Mouse (Mus musculus) c-Kit-positive CD71-positive TER-119-positive erythroid progenitor cells, embryonic 14.5 days (primary cell): ENCODE measurements around the gene Tmem163.

Experiments used
- DNase-seq: peaks from one replicate; pipeline ENCODE4 v3.0.0-alpha.2; 2013; ENCODE audit warnings: low spot score

Gene Tmem163

DNA sequence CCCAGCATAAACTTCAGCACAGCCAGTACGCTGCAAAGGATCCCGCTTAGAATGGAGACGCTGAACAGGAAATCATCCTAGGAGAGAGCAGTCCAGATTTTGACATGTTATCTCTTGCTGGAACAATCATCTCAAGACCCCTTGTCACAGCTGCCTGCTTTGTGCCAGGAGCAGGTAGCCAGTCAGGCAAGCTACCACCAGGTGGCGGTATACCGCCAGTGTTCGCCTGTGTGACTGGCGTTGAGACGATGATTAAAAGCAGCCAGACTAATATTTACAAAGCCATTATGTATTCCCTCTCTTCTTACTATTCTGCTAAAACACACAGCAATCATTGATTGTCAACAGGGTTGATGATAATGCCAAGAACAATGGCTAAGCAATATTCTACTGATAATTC, 179.1 kb downstream of the Tmem163 start:
- DNase-seq: peak; percentile 47

DNA sequence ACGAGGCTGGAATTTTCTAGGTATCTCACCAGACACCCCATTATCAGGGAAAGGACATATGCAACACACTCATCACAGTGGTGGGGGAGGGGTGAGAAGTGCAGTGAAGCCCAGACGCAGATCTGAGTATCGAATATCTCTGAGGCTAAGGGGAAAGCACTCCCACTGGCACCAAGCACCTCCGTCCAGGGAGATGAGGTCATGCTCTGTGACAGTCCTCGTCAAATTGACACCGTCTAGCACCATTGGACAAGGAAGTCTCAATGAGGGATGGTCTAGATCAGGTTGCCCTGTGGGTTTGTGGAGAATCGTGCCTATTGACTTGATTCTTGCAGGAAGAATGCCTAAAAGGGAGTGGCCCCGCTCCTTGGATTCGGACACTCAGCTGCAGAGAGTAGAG, 180.6 kb downstream of the Tmem163 start:
- DNase-seq: no peak

DNA sequence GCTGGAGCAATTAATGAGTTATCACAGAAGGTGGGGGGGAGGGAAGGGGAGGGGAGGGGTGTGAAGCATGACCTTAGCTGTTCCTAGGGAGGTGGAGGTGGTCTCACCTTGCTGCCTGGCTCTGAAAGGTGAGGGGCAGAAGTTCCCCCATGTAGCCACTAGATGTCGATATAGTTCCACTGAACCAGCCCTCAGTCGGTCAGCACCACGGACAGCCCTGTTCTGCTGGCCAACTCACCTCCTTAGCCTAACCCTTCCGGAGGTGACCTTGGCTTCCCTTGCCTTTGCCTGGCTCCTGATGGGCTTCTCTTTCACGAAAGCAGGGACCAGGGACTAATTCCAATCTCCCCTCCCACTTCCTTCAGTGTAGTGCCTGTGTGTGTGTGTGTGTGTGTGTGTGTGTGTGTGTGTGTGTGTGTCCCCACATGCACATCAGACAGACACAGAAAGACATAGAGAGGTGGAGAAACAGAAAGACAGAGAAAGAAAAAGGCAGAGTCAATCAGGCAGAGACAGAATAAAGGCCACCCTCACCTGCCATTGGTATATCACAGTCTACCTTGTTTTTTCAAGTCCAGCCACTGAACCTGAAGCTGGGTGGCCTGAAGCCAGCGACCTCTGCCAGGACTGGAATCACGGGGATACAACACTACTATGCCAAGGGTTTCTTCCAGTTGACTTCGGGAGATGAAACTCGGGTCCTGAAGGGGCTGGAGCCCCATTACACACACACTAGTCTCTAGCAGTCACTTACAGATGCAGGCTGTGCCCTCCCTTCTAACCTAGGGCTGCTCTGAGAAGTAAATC, 182.4 kb downstream of the Tmem163 start:
- peak; percentile 25 for DNase-seq

DNA sequence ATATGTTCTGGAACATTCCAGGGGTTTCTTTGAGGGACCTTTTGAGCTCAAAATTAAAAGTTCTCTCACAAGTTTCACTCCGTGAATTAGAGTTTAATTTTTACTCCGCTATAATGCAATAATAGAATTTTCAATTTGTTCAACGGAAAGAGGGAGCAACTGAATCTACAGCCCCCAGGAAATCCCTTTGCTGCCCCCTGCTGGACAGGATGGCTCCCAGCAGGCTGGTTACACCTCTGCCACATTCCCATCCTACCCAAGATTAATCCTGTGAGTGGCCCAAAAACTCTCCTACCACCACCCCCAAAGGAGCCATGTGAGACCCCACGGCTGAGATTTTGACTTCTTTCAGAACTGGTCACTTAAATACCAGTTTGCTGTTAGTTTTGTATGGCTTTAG, 192.2 kb downstream of the Tmem163 start:
- DNase-seq: peak; percentile 30

DNA sequence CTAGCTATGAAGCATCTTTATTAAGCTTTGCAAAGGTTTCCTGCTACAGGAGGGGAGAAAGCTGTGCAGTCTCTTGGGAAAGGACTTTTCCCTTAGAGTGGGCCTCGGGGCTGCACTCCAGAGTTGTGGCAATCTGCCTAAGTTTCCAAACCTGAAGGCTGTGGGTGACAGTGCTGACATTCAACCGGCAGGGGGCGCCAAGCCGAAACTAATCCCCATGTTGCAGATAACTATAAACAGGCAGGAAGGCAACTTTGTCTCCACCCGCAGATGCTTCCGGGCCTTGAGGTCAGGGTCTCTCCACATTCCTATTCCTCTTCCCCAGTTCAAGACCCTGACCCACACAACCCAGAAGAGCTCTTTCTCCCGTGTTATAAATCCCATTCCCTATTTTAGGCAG, 194.5 kb downstream of the Tmem163 start:
- peak; percentile 40 for DNase-seq

DNA sequence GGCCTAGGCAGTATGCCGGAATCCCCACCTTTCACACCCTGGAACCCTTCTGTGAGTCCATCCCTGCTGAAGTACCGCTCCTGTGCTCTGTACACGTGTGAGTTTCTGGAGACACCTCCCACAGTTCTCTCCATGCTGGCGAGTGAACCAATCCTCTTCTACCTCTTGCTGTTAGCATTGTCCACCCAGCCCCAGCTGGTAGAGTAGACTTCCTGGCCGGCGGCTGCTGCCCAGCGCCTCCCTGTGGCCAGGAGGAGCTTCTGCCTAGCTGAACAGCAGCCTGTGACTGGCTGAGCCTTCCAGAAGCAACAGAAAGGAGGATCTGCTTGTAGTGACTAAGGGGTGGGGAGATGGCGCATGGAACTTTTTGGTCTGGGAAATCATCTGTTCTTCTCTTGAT, 195.2 kb downstream of the Tmem163 start:
- DNase-seq: no peak

DNA sequence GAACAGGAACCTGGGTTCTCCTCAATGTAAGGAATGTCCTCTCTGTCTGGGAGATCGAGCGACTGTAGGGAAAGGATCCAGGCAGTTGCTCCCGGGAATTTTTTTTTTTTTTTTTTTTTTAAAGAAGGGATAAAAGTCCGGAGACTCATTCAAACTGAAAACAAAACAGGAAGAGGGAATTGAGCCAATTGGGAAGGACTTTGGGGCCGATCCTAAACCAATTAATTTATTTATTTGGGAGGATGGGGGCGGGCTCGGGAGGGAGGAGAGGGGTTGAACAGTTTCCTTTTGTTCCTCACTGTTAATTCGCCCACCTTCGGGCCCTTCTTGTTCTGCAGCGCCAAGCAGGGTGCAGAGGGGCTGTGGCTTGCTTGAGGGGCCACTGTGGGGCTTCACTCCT, 196.4 kb downstream of the Tmem163 start:
- no peak for DNase-seq

DNA sequence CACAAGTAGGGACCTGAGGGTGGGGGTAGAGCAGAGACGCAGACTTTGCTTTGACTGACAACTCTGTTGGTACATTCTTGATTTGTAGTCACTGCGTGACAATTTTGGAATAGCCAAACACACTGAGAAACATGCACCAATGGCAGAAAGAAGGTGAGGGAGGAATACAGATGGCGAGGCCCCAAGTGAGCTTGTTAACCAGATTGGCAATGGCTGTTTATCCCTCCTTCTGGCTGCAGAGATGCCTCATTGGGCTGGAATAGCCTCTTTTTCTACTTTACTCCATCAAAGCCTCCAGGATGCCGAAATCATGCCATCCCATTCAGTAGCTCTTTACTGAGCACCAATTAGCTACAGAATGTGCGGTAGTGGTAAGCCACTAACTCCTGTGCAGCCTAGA, 203.6 kb downstream of the Tmem163 start:
- no peak for DNase-seq

DNA sequence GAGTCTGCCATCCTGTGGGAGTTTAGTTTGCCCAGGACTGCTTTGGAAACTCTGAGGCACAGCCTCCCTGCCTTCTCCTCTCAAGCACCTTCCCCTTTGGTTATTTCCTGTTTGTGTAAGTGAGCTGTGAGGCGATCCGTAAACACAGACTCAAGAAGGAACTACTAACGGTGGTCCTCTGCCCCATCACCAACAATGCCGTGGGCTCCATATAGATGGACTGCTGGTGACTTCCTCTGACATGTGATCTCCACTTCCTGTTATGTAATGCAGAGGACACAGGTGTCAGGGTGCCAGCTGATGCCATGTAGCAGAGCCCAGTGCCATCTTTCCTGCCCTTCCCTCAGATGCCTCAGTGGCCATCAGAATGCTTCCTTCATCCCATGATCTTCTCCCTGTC, 209.2 kb downstream of the Tmem163 start:
- DNase-seq: no peak

DNA sequence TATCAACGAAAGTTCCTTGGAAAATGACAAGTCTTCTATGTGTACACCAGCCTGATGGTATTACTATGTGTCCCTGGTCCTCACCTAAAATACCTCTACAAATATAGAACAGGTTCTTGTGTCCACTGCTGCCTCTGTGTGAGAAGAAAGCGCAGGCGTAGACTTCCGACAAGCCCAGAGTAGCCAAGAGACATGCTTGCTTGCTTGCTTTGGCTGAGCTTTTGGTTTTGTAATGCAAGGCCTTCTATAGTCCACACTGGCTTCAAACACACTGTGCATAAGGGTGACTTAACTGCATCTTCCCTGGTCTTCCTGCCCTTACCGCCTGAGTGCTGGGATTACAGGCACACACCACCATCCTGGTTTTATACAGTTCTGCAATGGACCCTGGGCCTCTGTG, 212.1 kb downstream of the Tmem163 start:
- no peak for DNase-seq

DNA sequence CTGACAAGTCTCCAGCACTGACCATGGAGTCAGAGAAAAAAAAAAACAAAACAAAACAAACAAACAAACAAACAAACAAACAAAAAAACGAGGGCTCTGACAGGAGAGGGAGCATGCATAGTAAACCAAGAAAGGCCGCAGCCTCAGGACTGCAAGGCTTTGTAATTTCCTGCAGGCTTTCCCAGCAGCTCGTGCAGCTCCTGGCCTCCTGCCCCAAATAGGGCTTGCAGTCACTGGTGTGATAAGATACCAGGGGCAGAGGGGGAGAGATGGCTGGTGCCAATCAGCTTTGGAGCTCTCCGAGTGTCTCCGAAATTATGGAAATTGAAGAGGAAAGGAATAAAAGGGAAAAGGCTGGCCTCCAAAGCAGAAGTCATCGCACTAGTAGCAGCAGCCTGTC, 214.1 kb downstream of the Tmem163 start:
- no peak for DNase-seq

DNA sequence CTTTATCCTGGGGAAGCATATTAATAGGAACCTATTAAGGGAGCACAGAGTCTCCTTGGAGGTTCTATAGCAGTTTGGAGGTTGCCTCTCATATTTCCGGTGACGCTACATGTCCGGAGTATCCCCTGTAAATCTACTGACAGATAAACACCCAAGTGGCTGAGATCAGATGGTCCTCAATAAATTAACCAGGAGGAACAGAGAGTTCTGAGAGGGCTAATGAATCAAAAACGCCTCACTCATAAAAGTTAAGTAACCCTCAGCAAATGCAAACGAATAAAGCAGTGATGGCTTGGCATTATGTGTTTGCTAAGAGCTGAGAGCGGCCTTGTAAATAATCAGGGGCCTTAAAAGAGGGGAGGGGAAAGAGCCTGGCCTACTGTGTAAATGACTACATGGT, 215.3 kb downstream of the Tmem163 start:
- no peak for DNase-seq

DNA sequence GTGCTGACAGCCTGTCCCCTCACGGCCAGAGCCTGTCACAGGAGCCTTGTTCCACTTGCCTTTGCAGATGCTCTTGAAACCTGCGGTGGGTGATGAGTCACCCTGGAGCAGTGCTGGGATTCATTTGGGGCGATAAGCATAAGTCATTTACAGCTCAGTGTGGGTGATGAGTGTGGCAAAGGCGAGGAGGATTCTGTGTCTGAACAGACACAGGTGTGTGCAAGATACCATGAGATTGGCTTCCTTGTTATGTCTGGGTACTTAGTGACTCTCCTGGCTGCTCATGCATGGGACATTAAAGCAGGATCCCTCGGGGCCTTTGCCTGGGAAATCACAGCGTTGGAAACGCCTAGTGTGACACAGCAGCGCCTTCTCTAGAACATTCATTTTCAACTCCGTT, 218.3 kb downstream of the Tmem163 start:
- DNase-seq: no peak

DNA sequence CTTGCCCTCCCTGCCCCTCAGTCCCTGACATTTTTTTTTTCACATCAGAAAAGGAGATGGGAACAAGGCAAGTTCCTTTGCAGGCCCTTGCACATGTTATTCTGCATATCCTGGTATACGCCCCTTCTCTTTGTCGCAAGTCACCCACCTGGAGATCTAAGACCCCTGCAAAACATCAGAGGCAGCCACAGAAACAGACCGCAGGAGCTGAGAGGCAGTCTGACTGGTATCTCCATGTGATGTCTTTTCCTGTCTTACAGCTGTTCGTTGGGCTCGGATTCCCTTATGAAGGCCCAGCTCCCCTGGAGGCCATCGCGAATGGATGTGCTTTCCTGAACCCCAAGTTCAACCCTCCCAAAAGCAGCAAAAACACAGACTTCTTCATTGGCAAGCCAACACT, 219.8 kb downstream of the Tmem163 start:
- DNase-seq: no peak

DNA sequence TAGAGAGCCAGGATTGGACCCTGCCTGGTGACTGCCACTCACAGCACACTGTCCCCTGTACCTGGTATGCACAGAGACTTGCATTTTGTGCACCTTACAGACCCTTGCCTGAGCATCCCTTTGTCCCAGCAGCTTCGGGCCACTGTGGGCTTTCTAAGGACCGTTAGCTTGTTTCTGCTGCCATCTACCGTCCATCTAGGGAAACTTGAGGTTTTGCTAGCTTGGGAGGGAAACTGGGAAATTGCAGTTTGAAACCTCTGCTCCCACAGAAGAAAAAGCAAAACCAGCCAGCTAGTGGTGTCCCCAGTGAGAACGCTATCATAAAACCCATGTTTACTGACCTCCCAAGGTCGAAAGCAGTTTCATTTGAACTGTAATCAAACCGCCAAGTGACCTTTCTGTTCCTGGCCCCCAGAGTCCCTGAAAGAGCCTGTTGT, 220.3 kb downstream of the Tmem163 start:
- peak; percentile 28 for DNase-seq

DNA sequence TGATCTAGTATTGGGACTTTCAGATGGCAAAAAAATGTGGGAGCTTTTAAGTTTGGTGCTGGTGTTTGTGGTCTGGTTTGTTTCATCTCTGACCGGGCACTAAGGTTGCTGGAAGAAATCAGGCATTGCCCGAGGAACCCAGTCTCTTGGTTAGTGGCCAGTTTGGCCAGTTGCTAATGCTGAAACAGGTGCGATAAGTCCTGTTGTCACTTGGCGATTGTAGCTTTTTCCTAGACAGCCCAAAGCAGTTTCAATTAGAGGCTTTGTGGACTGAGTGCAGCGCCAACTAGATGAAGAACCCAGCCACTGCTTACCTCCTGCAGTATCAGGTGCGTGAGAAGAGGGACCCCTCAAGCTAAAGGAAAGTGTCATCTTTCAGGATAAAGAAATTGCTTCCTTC, 226.0 kb downstream of the Tmem163 start:
- DNase-seq: no peak

DNA sequence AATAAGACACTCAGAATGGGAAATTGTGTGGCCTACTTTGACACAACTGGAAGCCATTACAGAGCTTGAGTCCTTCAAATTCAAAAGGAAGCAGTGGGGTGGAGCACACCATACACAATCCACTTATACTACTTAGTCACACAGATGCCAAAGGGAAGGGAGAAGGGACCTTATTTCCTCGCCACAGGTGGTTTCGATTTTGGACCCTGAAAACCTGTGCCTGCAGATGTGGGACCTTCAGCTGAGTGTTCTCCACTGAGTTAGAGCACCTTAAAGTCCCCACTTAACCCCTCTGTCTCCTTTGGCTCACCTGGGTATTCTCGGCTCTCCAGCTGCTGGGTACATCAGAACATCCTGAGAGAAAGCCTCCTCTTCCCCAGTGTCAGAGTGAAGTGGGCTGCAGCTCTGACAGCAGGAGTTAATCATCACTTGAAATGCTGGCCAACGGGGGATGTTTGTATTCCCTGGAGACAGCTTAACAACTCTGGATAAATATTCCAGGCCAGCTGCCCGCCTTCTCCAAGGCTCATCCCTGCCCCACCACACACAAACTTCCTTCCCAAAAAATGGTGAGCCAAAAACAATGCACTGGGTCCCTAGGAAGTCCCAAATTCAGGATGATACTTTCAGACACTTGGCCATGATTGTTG, 234.4 kb downstream of the Tmem163 start:
- DNase-seq: no peak

DNA sequence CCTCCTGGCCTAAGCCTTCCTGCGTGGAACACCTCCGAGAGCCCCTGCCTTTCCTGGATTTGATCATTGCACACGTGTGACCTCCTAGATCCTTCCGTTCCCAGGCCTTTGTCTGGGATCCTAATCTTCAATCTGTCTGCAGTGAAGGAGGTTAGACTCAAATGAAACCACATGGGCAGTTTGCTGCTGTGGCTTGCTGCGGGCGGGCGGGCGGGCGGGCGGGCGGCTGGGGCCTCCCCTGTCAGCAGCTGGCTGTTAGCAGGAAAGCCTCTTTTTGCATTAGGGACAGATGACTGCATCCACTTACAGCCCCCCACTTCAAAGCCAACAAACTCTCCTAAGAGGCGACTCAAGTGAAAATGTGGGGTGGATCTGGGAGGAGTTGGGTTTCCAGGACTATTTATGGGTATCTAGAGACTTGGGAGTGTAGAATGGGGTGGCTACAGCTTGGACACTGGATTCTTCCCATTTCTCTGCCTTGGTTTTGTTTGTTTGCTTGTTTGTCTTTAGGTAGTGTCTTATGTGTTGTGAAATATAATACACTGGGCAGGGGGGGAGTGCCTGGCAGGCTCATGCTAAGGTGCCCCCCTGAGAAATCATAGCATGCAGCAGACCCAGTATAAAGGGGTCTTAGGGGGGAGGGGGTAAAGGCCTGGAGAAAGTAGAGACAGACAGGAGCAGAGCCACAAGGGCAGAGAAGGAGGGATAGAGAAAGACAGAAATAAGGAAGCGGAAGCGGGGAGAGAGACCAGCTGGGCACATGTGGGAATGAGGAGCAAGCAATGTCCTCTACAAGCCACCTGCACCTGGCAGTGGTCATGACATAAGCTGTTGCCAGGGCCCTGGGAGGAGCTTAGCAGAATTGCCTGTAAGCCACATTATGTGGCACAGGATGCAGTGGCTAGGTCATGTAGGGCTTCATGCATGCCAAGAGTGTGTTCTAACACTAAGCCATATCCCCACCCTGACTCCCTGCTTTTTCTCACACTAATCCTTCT, 236.2 kb downstream of the Tmem163 start:
- no peak for DNase-seq

DNA sequence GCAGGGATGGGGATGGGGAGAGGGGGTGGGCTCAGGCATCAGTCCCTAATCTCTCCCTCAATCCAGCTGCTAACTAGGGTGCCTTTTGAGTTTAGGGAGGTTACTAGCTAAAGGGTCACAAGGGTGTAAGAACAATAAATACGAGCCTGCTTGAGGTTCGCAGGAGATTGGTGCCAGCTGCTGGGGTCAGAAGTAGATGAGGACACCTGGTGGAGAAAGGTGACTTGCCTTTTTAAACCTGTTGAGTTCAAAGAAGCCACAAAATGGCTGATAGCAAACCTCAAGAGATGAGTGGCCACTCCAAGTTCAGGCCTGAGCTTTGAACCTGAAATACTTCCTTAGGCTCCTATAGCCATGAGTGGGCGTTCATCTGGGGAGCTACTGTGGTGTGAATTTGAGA, 237.6 kb downstream of the Tmem163 start:
- DNase-seq: no peak

DNA sequence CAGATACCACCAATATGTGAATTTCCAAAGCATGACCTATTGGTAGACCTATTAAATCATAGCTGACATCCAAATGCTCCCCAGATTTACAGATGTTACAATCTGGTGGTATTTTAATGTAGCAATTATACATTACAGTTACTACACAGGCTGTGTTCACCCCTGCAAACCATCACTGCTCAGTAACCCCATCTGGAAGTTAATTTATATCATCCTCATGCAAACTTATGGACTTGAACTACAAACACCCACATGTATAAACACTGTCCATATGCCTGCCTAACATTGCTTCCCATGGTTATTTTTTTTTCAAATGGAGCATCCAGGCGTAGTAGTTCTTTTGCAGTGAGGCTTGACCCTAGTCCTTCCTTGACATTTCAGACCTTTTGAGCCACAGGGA, 238.3 kb downstream of the Tmem163 start:
- no peak for DNase-seq

DNA sequence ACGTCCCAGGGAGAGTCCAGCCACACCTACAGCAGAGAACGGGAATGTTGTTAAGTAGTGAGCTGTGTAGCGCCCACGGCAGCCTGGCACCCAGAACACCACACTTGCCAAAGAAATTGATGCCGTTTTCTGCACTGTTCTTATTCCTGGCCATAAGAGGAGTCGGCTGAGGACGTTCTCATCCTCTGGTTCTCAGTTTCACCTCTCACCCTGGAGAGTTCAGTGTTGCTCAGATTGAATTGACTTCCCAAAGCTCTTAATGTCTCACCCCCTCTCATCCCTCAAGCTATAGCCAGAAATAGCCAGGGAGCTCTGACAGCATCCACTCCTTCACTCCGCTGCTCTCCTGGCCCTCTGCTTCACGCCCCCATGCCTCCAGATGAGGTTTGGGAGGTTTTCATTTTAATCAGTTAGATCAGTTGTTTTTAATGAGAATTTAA, 239.9 kb downstream of the Tmem163 start:
- DNase-seq: no peak

DNA sequence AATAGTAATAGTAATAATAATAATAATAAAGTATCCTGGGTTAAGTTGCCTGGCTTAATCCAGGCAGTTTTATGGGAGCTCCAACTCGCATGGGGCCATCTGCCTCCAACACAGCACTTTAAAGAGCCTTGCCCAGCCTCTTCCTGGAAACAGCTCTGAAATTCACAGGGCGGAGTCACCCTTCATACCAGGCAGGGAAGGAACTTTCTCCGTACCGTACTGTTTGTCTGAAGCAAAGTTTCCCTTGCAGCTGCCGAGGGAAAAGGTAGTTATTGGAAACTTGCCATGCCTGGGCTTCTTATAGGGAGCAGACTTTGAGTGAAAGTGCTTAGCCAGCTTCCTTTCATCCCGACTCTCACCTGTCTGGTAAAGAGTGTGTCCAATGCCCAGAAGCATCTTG, 242.3 kb downstream of the Tmem163 start:
- DNase-seq: no peak
